Mouse (Mus musculus) C2C12 (cell line): ENCODE data around the gene Rnf220. TPM values are rescaled to one million over a fixed set of nuclear protein-coding genes. Genes with fewer than 3 reads are reported as not detected.

Experiments
- H3K27me3 ChIP-seq: one replicate; pipeline ENCODE4 v1.6.1; 2011; ENCODE audit not compliant: control insufficient read depth, insufficient read depth, insufficient read length
- H3K36me3 ChIP-seq: one replicate; pipeline ENCODE4 v1.6.1; 2011; ENCODE audit not compliant: control insufficient read depth, insufficient read depth
- H3K4me3 ChIP-seq: one replicate; pipeline ENCODE4 v1.5.1; 2011; ENCODE audit warnings: mild to moderate bottlenecking, control low read depth; ENCODE audit not compliant: poor library complexity, insufficient read depth, severe bottlenecking
- H3K79me2 ChIP-seq: one replicate; pipeline ENCODE4 v1.6.1; 2011; ENCODE audit not compliant: control insufficient read depth, insufficient read depth
- H3K79me3 ChIP-seq: one replicate; pipeline ENCODE4 v1.6.1; 2011; ENCODE audit warnings: low read depth, control low read depth
- H3ac ChIP-seq: one replicate; pipeline ENCODE3; 2011; ENCODE audit warnings: low read depth; ENCODE audit not compliant: control insufficient read depth, insufficient read length
- CEBPB ChIP-seq: IDR thresholded peaks from one replicate; pipeline ENCODE4 v1.6.1; 2011; ENCODE audit warnings: low read depth, mild to moderate bottlenecking, control low read depth, moderate library complexity
- CTCF ChIP-seq: IDR thresholded peaks from one replicate; pipeline ENCODE4 v1.5.1; 2011; ENCODE audit not compliant: control insufficient read depth, insufficient read depth, insufficient read length
- FOSL1 ChIP-seq: IDR thresholded peaks from one replicate; pipeline ENCODE4 v1.8.0; 2011; ENCODE audit warnings: mild to moderate bottlenecking, low read length; ENCODE audit not compliant: poor library complexity, insufficient read depth, severe bottlenecking
- MAX ChIP-seq: IDR thresholded peaks from one replicate; pipeline ENCODE4 v1.6.1; 2011; ENCODE audit warnings: mild to moderate bottlenecking, control low read depth
- MYOD1 ChIP-seq: IDR thresholded peaks from one replicate; pipeline ENCODE4 v1.6.1; 2011; ENCODE audit warnings: low read depth; ENCODE audit not compliant: control insufficient read depth, insufficient read length
- MYOG ChIP-seq: IDR thresholded peaks from one replicate; pipeline ENCODE4 v1.6.1; 2011; ENCODE audit not compliant: control insufficient read depth, insufficient read length; ENCODE audit errors: extremely low read depth
- USF1 ChIP-seq: IDR thresholded peaks from one replicate; pipeline ENCODE4 v1.6.1; 2011; ENCODE audit warnings: low read depth, mild to moderate bottlenecking, control low read depth, moderate library complexity
- polyA plus RNA-seq: library from polyadenylated mRNA; unstranded; fragments of >200 nt; fragmentation: generic; extraction: Trizol; gene quantifications from one replicate; pipeline ENCODE4 v1.2.1, GENCODE M21; 2012; ENCODE audit warnings: missing spikeins

Rnf220 gene
- polyA plus RNA-seq, 1 experiment, result 61.2 TPM

- Histone ChIP-seq H3K79me2 (peaks cover 9% of the 10 kb centered on the region), H3K79me3 (peaks cover 7% of the 10 kb centered on the region), H3ac (no peak overlapping the region), H3K27me3 (no peaks in the 10 kb centered on the region), H3K4me3 (no peak overlapping the region), H3K36me3 (peaks cover 72% of the 10 kb centered on the region)
- no peak for TF ChIP-seq MAX
- no peak for TF ChIP-seq MYOD1
- no peak for TF ChIP-seq MYOG
- no peak for TF ChIP-seq CTCF
- TF ChIP-seq CEBPB, result no peak
- TF ChIP-seq USF1, result no peak
- no peak for TF ChIP-seq FOSL1
Observed at GRCm38 (mm10) chr4:117283271-117284191, 213.3 kb downstream of the Rnf220 start.

- no peak overlapping the region for H3K4me3 ChIP-seq
- no peaks in the 10 kb centered on the region for H3K27me3 ChIP-seq
- no peaks in the 10 kb centered on the region for H3K79me2 ChIP-seq
- no peaks in the 10 kb centered on the region for H3K79me3 ChIP-seq
- no peak overlapping the region for H3ac ChIP-seq
- H3K36me3 ChIP-seq, result peaks cover 78% of the 10 kb centered on the region
- TF ChIP-seq USF1, result no peak
- TF ChIP-seq MYOD1, result no peak
- TF ChIP-seq MYOG, result no peak
- TF ChIP-seq CEBPB, result no peak
- TF ChIP-seq FOSL1, result no peak
- TF ChIP-seq MAX, result no peak
- no peak for TF ChIP-seq CTCF
Observed at GRCm38 (mm10) chr4:117281090-117281845, 215.6 kb downstream of the Rnf220 start.

GRCm38 (mm10) chr4:117280397-117280930 lies 216.4 kb downstream of the Rnf220 start:
- no peak overlapping the region for H3ac ChIP-seq
- H3K79me3 ChIP-seq, result no peaks in the 10 kb centered on the region
- H3K79me2 ChIP-seq, result no peaks in the 10 kb centered on the region
- H3K36me3 ChIP-seq, result peaks cover 74% of the 10 kb centered on the region
- no peak overlapping the region for H3K4me3 ChIP-seq
- no peaks in the 10 kb centered on the region for H3K27me3 ChIP-seq
- TF ChIP-seq MYOD1, result no peak
- no peak for TF ChIP-seq CTCF
- no peak for TF ChIP-seq CEBPB

- Histone ChIP-seq H3K79me2 (no peaks in the 10 kb centered on the region), H3K79me3 (no peaks in the 10 kb centered on the region), H3ac (no peak overlapping the region), H3K36me3 (peaks cover 74% of the 10 kb centered on the region), H3K27me3 (no peaks in the 10 kb centered on the region), H3K4me3 (no peak overlapping the region)
- TF ChIP-seq MYOD1 (no peak), CTCF (no peak), MAX (no peak), FOSL1 (no peak), CEBPB (no peak), MYOG (no peak), USF1 (no peak)
Observed at GRCm38 (mm10) chr4:117279253-117279642, 217.6 kb downstream of the Rnf220 start.

DNA sequence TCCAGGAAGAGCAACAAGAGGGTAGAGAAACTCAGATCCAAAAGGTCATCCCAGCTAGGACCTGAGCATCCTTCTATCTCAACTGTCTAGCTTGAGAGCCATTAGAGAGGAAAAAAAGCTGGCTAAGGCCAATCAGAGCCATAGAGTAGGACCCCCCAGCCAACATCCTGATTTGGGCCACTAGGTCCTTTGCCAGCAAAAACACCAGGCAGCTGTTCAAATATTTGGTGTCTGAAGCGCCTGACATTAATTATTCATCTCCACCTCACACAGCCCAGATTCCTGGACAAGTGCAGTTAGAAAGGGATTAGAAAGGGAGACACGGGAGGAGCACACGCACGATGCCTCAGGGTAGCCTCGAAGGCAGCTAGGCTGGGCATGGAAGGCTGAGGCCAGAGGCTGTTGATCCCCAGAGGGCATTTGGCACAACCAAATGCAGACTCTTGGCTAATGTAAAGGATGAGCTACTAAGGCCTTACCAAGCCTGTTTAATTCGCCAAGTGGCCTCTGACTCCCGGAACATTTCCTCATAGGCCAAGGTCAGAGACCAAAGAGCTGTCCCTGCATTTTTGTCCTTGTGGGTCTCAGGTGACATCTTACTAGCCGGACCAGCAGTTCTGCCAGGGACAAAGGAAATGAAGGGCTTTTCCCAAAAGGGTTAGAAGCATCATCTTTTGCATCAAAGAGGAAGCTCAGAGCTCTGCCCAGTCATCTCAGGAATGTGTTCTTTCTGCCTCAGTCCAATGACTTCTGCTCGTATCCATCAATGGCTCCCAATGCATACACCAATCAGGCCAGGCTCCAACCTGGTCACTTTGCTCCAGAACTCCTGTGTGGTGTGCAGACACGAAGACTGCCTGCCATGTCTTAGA lies 218.2 kb downstream of the Rnf220 start:
- Histone ChIP-seq H3K79me2 (no peaks in the 10 kb centered on the region), H3K36me3 (peaks cover 69% of the 10 kb centered on the region), H3K79me3 (no peaks in the 10 kb centered on the region), H3K4me3 (no peak overlapping the region), H3ac (no peak overlapping the region), H3K27me3 (no peaks in the 10 kb centered on the region)
- TF ChIP-seq MYOG, result no peak
- TF ChIP-seq USF1, result no peak
- no peak for TF ChIP-seq FOSL1
- no peak for TF ChIP-seq MAX
